ENCODE assay signal across 8 mouse cellular contexts in the genomic region with DNA sequence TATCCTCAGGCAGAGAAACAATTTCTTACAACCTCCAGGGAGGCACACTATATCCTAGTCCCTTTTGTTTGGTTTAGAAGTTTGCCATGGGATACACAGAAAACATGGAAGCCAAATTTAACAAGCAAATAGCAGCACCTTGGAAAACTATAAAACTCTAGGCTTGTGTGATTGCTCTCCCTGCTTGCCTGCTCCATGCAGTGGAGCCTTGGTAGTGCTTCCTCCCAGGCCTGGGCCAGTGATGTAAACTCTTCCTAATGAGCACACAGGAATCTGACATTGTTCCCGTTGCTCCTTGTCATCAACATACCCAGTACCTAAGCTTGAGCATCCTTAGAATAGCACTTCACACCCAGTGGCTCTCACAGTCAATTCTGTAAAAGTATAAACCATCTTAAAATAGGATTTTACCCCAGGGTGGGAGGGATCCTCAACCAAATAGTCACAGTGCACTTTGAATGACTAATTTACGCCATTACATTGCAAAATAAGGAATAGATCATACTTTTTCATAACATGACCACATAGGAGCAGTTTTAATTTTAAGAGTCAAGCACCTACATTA. TPM values are rescaled to one million over a fixed set of nuclear protein-coding genes. Genes with fewer than 3 reads are reported as not detected.
DNase-seq lines count a peak whose midpoint lies in the region; ATAC-seq lines count a peak whose summit lies in the region.

No protein-coding gene starts in this region.

- no peak overlapping the region; a peak in 1 of 4 replicates for H3K4me3 ChIP-seq in heart, embryonic 14.5 days (ENCODE audit: control insufficient read depth in 1 of 2, insufficient read depth in 1 of 2, low read depth in 1 of 2, low read length in 2 of 2)
- H3K4me3 ChIP-seq in heart, embryonic 12.5 days, result no peak overlapping the region
- peak overlapping the region; percentile 71; the same call in 1 of the 2 replicates for H3K4me3 ChIP-seq in forebrain, embryonic 15.5 days
- no peak overlapping the region for H3K4me3 ChIP-seq in liver, embryonic 12.5 days

- no peak overlapping the region for H3K27ac ChIP-seq in heart, embryonic 14.5 days (replicated peaks in 1 of 2; ENCODE audit: control insufficient read depth in 1 of 2, insufficient read depth in 1 of 2, low read depth in 2 of 2, low read length in 2 of 2)
- H3K27ac ChIP-seq in heart, embryonic 12.5 days (ENCODE audit: poor library complexity, severe bottlenecking), result no peak overlapping the region
- H3K27ac ChIP-seq in forebrain, embryonic 15.5 days (replicated peaks), result peak overlapping the region; percentile 98; the same call in 1 of the 2 replicates
- H3K27ac ChIP-seq in liver, embryonic 12.5 days, result no peak overlapping the region

- DNase-seq in 416B (ENCODE audit: low read depth), result peak; percentile 36
- no peak for DNase-seq in urinary bladder, postnatal 14 days (ENCODE audit: low spot score)

- ATAC-seq in heart, embryonic 14.5 days (ENCODE audit: insufficient number of reproducible peaks, insufficient read depth, low FRiP score, low read depth), result no peak
- no peak for ATAC-seq in heart, embryonic 12.5 days (ENCODE audit: insufficient number of reproducible peaks, low FRiP score)
- ATAC-seq in forebrain, embryonic 15.5 days (replicated peaks), result no peak
- ATAC-seq in liver, embryonic 12.5 days, result no peak
- ATAC-seq in CD4-positive, CD25-positive, alpha-beta regulatory T cell, adult 4 months, result no peak
- ATAC-seq in activated CD4-positive, CD25-positive, alpha-beta regulatory T cell, adult 4 months, result no peak

- 55% methylated on average over 2 of the region's 2 CpGs for WGBS in heart, embryonic 14.5 days
- 40% methylated on average over 2 of the region's 2 CpGs for WGBS in heart, embryonic 12.5 days
- 48% methylated on average over 2 of the region's 2 CpGs for WGBS in forebrain, embryonic 15.5 days
- WGBS in liver, embryonic 12.5 days (ENCODE audit: insufficient replicate concordance), result 50% methylated on average over 2 of the region's 2 CpGs

- no peaks in the 10 kb centered on the region for H3K36me3 ChIP-seq in heart, embryonic 14.5 days (ENCODE audit: control insufficient read depth, insufficient read depth, low read length)
- H3K36me3 ChIP-seq in heart, embryonic 12.5 days, result no peaks in the 10 kb centered on the region
- no peaks in the 10 kb centered on the region for H3K36me3 ChIP-seq in forebrain, embryonic 15.5 days
- no peaks in the 10 kb centered on the region for H3K36me3 ChIP-seq in liver, embryonic 12.5 days

- H3K9me3 ChIP-seq in heart, embryonic 14.5 days (ENCODE audit: control insufficient read depth, low read length), result no peaks in the 10 kb centered on the region
- no peaks in the 10 kb centered on the region for H3K9me3 ChIP-seq in heart, embryonic 12.5 days (replicated peaks)
- H3K9me3 ChIP-seq in forebrain, embryonic 15.5 days, result no peaks in the 10 kb centered on the region
- H3K9me3 ChIP-seq in liver, embryonic 12.5 days (replicated peaks), result no peaks in the 10 kb centered on the region

- H3K9ac ChIP-seq in heart, embryonic 14.5 days (ENCODE audit: low read length), result peak overlapping the region; percentile 79
- H3K9ac ChIP-seq in heart, embryonic 12.5 days, result no peak overlapping the region
- peak overlapping the region; percentile 77; the same call in 1 of the 2 replicates for H3K9ac ChIP-seq in forebrain, embryonic 15.5 days (replicated peaks)
- no peak overlapping the region for H3K9ac ChIP-seq in liver, embryonic 12.5 days

- H3K27me3 ChIP-seq in heart, embryonic 14.5 days (ENCODE audit: control insufficient read depth, insufficient read depth, low read length), result no peaks in the 10 kb centered on the region
- 0 out of 2 replicates have a peak, but pooled peaks cover under 1% of the 10 kb centered on the region for H3K27me3 ChIP-seq in heart, embryonic 12.5 days (replicated peaks)
- peaks cover 4% of the 10 kb centered on the region; the same call in 1 of the 2 replicates for H3K27me3 ChIP-seq in forebrain, embryonic 15.5 days
- peaks cover 72% of the 10 kb centered on the region for H3K27me3 ChIP-seq in liver, embryonic 12.5 days (replicated peaks)

- peaks cover 0 to 10% of the 10 kb centered on the region in 2 experiments; a peak in 2 of 4 replicates for H3K4me1 ChIP-seq in heart, embryonic 14.5 days (ENCODE audit: control insufficient read depth in 2 of 2, insufficient read depth in 2 of 2, low read length in 2 of 2)
- peaks cover 7% of the 10 kb centered on the region for H3K4me1 ChIP-seq in heart, embryonic 12.5 days (replicated peaks)
- H3K4me1 ChIP-seq in forebrain, embryonic 15.5 days, result peaks cover 20% of the 10 kb centered on the region
- H3K4me1 ChIP-seq in liver, embryonic 12.5 days, result peaks cover 27% of the 10 kb centered on the region

- H3K4me2 ChIP-seq in heart, embryonic 14.5 days (ENCODE audit: low read length), result peak overlapping the region; percentile 99
- H3K4me2 ChIP-seq in heart, embryonic 12.5 days, result no peak overlapping the region
- peak overlapping the region; percentile 96 for H3K4me2 ChIP-seq in forebrain, embryonic 15.5 days (replicated peaks)
- peak overlapping the region; percentile 93; the same call in 1 of the 2 replicates for H3K4me2 ChIP-seq in liver, embryonic 12.5 days

RNA-seq across cellular contexts. Expression of gene Smarca2, which starts 1.5 kb away (rescaled TPM):
- polyA plus RNA-seq in heart, embryonic 14.5 days (2014; fragmentation: Nextera tagmentation; extraction: Ambion mirVana), result 32.3 and 36.1 TPM in 2 replicates
- polyA plus RNA-seq in heart, embryonic 12.5 days (2016; fragmentation: Nextera tagmentation; extraction: Ambion mirVana), result 31.0 and 34.1 TPM in 2 replicates
- polyA plus RNA-seq in forebrain, embryonic 15.5 days (2015; fragmentation: Nextera tagmentation; extraction: Ambion mirVana), result 129 TPM in 2 replicates
- 7.5 and 8.1 TPM in 2 replicates for polyA plus RNA-seq in liver, embryonic 12.5 days (2016; fragmentation: Nextera tagmentation; extraction: Ambion mirVana)
- 10 to 100 TPM; 40.8 to 49.9 TPM for polyA plus RNA-seq in CD4-positive, CD25-positive, alpha-beta regulatory T cell, adult 4 months (2017; shearing (Covaris generic))
- 10 to 100 TPM; 43.0 to 60.0 TPM for polyA plus RNA-seq in activated CD4-positive, CD25-positive, alpha-beta regulatory T cell, adult 4 months (2017; shearing (Covaris generic))

Comparison
In these comparisons a context has a peak if more than half of its experiments do, and no peak if none do; other contexts are left out.
1. H3K9ac ChIP-seq: peak in heart, embryonic 14.5 days (single experiment) and forebrain, embryonic 15.5 days (single experiment); none in heart, embryonic 12.5 days (single experiment) and liver, embryonic 12.5 days (single experiment).